Mouse (Mus musculus): ENCODE results near the gene Nup93.

- TF ChIP-seq POLR2A (IDR thresholded peaks at IDR 0.05; ENCODE audit: borderline replicate concordance, extremely low read depth, insufficient read depth, insufficient read length, poor library complexity, severe bottlenecking) (no peak), CTCF (IDR thresholded peaks at IDR 0.05; ENCODE audit: borderline replicate concordance, extremely low read depth, insufficient read depth, insufficient read length) (no peak)
Observed at GRCm38 (mm10) chr8:94284204-94284603, 69.8 kb downstream of the Nup93 start.
